Mouse (Mus musculus) testis, postnatal 10 days (tissue): ENCODE data around the gene Fbln7.

Experiments
- DNase-seq: peaks from one replicate; pipeline ENCODE4 v3.0.0; 2021; ENCODE audit warnings: low spot score

Gene Fbln7

DNA sequence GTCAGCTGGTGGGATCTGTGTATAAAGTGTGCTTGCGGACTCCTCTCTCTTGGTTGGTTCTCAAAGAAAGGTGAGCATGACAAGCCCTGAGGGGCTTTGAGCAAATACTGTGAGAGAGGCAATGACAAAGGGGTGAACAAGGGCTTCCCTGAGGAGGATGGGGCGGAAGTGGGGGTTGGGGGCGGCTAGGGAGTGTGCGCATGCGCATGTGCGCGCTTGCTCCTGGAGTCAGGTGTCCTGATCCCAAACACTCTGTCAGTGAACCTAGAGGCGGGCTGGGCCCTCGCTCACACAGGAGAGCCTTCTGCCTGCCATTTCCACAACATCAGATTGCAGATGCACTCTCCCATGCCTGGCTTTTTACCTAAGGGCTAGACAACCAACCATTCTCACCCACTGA is 9.5 kb downstream of the Fbln7 start:
- DNase-seq: no peak

DNA sequence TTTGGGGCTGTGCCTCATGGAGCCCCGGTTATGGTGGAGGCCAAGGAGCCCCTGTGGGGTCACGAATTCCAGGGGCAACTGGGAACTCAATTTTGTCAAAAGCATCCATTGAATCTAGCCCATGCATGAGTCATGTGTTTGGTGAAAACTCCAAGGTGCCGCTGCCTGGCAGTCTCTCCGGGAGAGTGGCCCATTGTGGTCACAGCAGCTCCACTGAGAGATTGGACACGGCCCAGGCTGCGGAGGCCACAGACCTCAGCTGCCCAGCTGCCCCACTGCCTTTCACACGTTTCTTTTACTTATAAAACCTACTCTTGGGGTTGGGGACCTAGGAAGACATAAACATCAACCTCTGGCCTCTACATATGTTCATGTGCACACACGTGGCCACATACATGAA is 12.7 kb downstream of the Fbln7 start:
- DNase-seq: no peak

DNA sequence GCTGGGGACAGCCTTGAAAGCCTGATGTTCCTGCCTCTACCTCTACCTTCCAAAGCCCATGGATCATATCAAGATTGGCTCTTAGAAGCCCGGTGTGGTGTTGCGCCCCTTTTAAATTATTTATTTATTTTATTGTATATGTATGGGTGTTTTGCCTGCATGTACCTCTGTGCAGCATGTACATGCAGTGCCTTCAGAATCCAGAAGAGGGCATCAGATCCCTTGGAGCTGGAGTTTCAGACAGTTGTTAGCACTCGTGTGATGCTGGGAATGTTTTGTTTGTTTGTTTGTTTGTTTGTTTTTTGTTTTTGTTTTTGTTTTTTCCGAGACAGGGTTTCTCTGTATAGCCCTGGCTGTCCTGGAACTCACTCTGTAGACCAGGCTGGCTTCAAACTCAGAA is 18.5 kb downstream of the Fbln7 start:
- DNase-seq: no peak

DNA sequence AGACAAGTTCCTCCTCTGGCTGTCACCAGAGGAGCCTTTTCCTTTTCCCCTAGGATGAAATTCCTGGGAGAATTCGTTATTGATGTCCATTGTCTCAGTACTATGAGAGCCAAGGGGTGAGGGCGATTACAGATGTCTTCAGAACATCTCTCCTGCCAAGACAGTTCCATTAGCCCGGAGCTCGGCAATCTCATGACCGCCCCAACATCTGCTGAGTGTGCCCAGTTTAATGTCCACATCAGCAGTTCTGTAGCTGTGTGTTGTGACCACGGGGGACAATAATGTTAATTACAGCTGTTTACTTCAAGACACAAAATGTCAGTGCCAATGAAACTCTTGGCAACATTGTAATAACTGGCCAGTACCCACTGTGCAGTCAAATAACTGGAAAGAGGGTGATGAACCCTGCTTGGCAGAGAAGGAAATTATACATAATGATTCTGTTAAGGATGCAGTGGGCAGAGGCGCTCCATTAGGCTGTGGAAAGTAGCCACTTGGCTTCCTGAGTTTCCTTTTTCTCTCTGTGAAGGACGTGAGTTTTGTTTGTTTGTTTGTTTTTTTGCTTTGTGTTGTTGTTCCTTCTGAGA is 22.5 kb downstream of the Fbln7 start:
- DNase-seq: no peak

DNA sequence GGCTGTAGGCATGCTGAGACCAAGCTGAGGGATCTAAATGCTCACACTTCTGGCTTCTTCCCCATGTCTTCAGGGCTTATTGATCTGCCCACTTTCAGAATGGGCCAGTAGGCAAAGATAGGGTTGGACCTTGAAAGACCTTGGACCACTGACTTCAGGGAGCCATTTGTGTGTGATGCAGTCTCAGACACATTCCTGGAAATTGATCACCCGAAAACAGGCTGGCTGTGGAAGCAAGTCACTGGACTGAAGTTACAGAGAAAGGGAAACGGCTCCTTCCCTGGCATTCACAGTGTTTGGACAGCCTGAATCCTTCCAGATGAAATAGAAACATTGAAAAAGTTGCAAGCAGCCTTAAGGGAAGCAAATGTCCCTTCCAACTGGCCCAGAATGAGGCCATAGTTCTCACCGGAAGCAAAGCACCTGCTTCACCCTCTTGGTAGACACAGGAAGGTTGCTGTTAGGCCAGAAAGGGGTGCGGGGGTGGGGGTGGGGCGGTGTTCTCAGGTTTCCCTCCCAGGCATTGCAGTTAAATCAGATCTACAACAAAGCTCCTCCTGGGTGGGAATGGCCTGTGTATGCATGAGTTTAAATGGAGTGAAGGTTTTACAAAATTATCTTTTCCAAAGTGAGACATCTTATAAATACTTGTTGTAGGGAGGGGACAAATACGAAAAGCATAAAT is 25.2 kb downstream of the Fbln7 start:
- DNase-seq: no peak

DNA sequence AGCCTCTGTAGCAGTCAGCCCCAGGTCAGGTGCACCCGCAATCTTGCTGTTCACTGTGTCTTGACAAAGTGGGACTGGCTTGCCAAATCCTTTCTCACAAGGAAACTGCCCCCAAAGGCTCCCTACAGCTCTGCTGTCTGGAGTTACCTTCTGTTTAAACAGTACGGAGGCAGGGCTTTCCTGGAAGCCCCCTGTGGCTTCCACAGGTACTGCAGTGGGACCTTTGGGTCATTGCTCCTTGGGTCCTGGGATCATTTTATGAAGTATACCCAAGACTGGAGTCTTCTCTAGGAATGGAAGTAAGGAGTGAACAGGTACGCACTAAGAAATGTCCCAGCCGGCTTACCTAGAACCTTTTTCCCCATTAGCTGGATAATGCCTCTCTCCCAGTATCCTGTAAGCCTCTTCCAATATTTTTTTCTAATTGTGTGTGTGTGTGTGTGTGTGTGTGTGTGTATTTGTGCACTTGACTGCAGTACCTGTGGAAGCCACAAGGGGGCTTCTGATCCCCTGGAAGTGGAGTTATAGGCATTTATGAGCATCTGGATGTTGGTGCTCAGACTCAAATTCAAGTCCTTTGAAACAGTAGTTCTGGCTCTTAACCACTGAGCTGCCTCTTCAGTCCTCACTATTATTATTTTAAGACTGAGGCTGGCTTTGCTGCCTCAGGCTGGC is 28.0 kb downstream of the Fbln7 start:
- no peak for DNase-seq

- no peak for DNase-seq
Observed at GRCm38 (mm10) chr2:128892180-128892721, 29.5 kb downstream of the Fbln7 start.

- no peak for DNase-seq
Observed at GRCm38 (mm10) chr2:128902843-128903242, 40.1 kb downstream of the Fbln7 start.

- no peak for DNase-seq
Observed at GRCm38 (mm10) chr2:128903661-128904060, 40.9 kb downstream of the Fbln7 start.

DNA sequence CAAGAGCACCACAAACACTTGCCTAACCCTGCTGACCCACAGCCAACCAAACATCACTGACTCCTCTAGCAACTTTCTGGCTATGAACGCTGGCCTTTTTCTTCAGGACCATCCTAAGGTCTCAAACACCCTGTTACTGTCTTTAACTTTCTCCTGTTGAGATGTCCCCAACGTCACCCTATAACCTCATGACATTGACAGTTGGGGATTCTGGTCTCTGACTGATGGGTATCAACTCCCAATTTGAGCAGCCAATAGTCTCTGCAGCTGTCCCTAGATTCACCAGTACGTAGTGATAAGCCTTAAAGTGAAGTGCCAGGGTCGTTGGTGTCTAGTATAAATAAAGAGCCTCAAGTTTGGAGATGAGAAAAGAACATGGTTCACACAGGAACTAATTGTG is 52.2 kb downstream of the Fbln7 start:
- no peak for DNase-seq

DNA sequence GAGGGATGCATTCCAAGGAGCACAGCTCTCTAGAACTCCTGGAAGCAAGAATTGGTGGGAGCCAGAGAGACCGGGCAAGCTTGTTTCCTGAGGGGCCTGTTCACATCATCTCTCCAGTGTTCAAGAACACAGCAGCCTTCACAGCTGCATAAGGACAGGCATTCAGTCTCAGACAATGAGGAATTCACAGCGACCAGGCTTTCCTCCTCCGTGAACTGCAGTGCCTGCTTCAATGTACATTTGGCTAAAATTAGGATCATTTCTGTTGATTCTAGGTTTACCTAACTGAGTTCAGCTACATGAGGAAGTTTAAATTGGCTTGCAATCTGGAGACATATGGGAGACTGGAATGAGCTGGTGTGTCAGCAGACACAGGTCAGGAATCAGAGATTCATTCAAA is 53.7 kb downstream of the Fbln7 start:
- DNase-seq: no peak

DNA sequence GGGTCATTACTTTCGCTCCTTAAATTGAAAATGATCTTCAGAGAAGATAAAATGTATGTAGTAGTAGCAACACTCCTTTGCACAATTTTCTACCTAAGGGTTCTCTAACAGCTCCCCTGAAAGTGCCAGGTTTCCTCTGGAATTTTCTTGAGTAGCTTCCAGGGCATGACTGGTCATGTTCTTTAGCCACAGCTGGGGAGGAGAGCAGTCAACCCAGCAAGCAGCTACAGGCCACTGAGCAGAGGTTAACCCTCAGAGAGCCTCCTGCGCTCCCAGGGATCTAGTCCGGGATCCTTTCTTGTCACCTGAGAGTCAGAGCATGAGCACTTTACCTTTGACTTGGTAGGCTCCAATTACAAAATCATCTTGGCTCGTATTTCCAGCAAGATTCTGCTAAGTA is 62.0 kb downstream of the Fbln7 start:
- no peak for DNase-seq

DNA sequence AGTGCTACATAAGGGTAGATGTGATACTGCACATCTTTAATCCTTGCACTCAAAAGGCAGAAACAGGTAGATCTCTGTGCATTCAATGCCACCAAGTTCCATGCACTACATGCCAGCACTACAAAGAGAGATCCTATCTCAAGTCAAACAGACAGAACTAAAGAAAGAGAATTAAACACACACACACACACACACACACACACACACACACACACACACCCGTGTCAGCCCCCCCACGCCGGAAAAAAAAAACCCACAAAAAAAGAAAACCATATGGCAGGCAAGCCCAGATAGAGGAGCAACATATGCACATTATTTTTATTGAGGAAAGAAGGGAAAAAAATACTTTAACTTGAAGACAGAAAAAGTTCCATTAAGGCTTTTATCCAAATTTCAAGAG is 65.7 kb downstream of the Fbln7 start:
- DNase-seq: no peak

DNA sequence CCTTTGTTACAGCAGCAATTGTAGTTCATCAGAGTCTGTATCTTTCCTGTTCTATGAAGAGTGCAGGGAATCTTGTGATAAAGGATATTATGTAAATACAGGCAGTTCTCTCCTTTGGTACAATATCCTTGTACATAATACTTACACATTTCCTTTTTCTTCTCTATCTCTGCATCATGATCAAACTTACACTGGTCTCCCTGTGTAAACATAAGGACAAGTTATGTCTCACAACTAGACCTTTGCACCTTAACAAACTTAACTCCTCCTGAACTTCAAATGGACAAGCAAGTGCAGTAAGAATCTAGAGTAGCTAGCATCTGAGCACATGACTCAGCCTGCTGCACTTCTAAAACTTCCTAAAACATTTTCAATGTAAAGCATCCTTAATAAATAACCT is 67.9 kb downstream of the Fbln7 start:
- no peak for DNase-seq

DNA sequence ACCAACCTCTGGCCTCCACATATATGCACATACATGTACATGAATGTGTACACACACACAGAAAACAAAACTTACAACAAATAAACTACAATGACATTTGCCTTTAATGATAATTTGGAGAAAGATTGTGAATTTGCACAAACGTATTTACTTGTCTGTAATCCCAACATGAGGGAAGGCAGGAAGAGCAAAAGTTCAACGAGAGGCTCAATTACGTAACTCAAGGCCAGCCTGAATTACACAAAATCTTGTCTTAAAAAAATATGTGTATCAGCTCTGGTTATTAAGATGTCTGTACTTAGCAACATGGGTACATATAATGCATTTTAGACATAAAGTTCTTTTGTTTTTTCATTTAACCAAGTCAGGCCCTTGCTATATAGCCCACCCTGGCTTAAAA is 73.5 kb downstream of the Fbln7 start:
- DNase-seq: no peak

DNA sequence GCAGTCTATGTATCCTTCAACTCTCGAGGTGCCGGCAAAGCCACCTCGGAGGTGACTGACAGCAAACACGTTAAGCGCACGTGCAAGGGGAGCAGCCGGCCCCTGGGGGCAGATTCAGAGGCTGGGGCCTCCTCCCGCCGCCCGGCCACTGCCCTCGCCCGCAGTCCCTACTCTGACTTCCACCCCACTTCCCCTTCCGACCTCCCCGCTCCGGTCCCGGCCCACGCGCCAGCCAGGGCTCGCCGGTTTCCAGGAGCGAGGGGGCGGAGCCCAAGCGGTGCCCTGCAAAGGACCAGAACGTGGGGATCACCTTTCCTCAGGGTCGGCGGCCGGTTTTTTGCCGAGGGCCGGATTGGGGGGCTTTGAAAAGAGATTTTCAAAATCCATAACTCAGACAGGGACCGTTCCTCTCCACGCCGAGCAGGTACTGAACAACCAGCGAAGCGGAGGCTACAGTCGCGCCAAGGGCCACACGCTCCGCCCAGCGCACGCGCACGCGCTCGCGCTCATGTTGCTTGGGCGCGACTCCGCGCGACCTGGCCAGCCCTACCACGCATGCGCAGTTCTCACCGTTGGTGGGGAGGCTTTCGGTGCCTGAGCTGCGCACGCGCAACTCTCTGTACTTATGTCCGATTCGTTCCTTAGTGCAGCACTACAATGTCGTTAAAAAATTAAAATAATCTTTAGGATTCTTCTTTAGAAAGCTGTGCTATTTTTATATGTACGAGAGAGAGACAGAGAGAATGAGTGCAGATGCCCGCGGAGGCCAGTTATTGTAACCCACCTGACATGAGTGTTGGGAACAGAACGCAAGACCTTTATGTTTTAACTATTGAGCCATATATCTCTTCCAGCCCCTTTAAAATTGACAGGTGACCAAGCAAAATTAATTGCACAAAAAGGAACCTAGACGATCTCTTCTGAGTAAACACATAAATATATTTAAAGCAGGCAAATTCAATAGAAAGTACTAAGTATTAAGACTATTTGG is 81.1 kb downstream of the Fbln7 start, which contains the start of gene Zc3h8:
TSS of gene Zc3h8 (minus strand) at position 540 of the 991 bp plus-strand sequence.
- peak; percentile 97 for DNase-seq
